Mouse (Mus musculus) forebrain, postnatal 0 days (tissue): ENCODE measurements around the gene Lef1. TPM values are rescaled to one million over a fixed set of nuclear protein-coding genes. Genes with fewer than 3 reads are reported as not detected.

Experiments used
- ATAC-seq: fragments of 200-750 bp; cut with Nextera tagmentation; 2 replicates; pipeline ENCODE4 v1.8.0; 2017; ENCODE audit warnings: mild to moderate bottlenecking, moderate library complexity
- DNase-seq: peaks from one replicate; pipeline ENCODE4 v3.0.0-alpha.2; 2015
- H3K27ac ChIP-seq: fragments of 300-500 bp; sonication (generic); 2 replicates; pipeline ENCODE4 v1.5.1; 2014; ENCODE audit warnings: low read depth, mild to moderate bottlenecking, antibody characterized with exemption, low read length, moderate library complexity, mixed read lengths
- H3K27me3 ChIP-seq: fragments of 300-500 bp; sonication (generic); 2 replicates; pipeline ENCODE4 v1.6.1; 2014; ENCODE audit warnings: mild to moderate bottlenecking, low read length, mixed read lengths; ENCODE audit not compliant: insufficient read depth
- H3K36me3 ChIP-seq: fragments of 300-500 bp; sonication (generic); 2 replicates; pipeline ENCODE4 v1.6.1; 2014; ENCODE audit warnings: mild to moderate bottlenecking, moderate library complexity; ENCODE audit not compliant: insufficient read depth
- H3K4me1 ChIP-seq: fragments of 300-500 bp; sonication (generic); 2 replicates; pipeline ENCODE4 v1.6.1; 2014; ENCODE audit warnings: antibody characterized with exemption; ENCODE audit not compliant: insufficient read depth
- H3K4me2 ChIP-seq: fragments of 300-500 bp; sonication (generic); 2 replicates; pipeline ENCODE4 v1.6.1; 2014; ENCODE audit warnings: low read depth, mild to moderate bottlenecking, moderate library complexity
- H3K4me3 ChIP-seq: fragments of 300-500 bp; sonication (generic); 2 replicates; pipeline ENCODE4 v1.5.1; 2014; ENCODE audit warnings: low read depth, low read length, mixed read lengths
- H3K9ac ChIP-seq: fragments of 300-500 bp; sonication (generic); 2 replicates; pipeline ENCODE4 v1.6.1; 2014; ENCODE audit warnings: mild to moderate bottlenecking
- H3K9me3 ChIP-seq: fragments of 300-500 bp; sonication (generic); 2 replicates; pipeline ENCODE4 v1.6.1; 2016; ENCODE audit warnings: low read length
- CTCF ChIP-seq: sonication (generic); IDR thresholded peaks from 2 replicates; pipeline ENCODE4 v1.5.1; 2016; ENCODE audit warnings: antibody characterized with exemption, control low read depth, low read depth
- WGBS: fragments of 180-500 bp; shearing (Covaris S2); extraction: QIAGEN DNeasy Blood & Tissue Kit; methylation state at CpG from one replicate; pipeline ENCODE4 v1.1.7; 2014; 5-methylcytosine and 5-hydroxymethylcytosine counted together
- polyA plus RNA-seq: library from polyadenylated mRNA; unstranded; fragments of >200 nt; fragmentation: Nextera tagmentation; extraction: Ambion mirVana; gene quantifications from 2 replicates; pipeline ENCODE4 v1.2.1, GENCODE M21; 2015
- total RNA-seq: library from RNA; depleted of rRNA; stranded (reverse); fragments of >200 nt; gene quantifications from 2 replicates; pipeline ENCODE4 v1.2.3, GENCODE M21; 2014

Lef1 gene
- total and polyA plus RNA-seq, 2 experiments from 2014 or later: 12.1 to 15.3 TPM

DNA sequence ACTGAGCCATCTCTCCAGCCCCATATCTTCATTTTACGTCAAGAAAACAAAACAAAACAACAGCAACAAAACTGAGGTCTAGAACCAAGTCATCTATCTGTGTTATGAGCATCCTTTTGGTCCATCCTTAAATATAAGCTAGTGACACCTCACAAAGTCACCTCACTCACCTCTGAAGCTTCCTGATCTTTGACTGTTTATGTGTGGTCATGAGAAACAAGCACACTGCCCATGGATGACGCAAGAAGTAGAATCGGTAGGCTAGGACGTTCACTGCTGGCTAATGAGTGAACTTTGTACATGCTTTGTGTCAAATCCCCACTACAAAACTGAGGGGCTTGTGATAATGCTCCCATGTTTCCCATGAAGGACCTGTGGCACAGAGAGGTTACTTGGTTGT lies 16.2 kb downstream of the Lef1 start:
- WGBS: 95% methylated on average over 4 of the region's 4 CpGs
- Histone ChIP-seq H3K4me1 (no peaks in the 10 kb centered on the region), H3K36me3 (no peaks in the 10 kb centered on the region), H3K4me3 (no peak overlapping the region), H3K27ac (no peak overlapping the region), H3K9me3 (no peaks in the 10 kb centered on the region), H3K9ac (no peak overlapping the region), H3K27me3 (no peaks in the 10 kb centered on the region), H3K4me2 (no peak overlapping the region)
- DNase-seq: no peak
- ATAC-seq: no peak
- no peak for TF ChIP-seq CTCF

DNA sequence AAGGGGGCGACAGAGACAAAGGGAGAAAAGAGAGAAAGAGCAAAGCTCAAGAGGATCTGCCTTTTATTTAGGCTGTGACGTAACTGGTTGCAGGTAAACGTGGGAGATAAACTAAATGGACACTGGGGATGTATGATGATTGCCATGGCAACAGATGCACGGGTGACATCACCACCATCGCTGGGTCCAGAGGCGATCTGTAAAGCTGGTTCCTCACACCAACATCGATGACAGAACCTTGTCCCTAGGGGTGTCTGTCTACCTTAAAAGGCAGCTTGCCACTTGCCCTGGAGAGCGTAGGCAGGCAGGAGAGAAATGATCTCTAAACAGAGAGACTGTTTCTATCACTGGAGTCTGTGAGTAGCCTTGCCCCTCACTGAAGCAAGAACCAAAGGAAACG lies 23.7 kb downstream of the Lef1 start:
- Histone ChIP-seq H3K4me2 (no peak overlapping the region), H3K27me3 (no peaks in the 10 kb centered on the region), H3K27ac (no peak overlapping the region), H3K9ac (no peak overlapping the region), H3K4me1 (peaks cover 13% of the 10 kb centered on the region), H3K36me3 (no peaks in the 10 kb centered on the region), H3K9me3 (no peaks in the 10 kb centered on the region), H3K4me3 (no peak overlapping the region)
- 49% methylated on average over 9 of the region's 9 CpGs for whole genome bisulfite sequencing
- ATAC-seq (peak; percentile 30; the same call in 1 of the 2 replicates), DNase-seq (no peak)
- no peak for TF ChIP-seq CTCF

GRCm38 (mm10) chr3:131135434-131135833 lies 25.2 kb downstream of the Lef1 start:
- no peak for ATAC-seq
- no peaks in the 10 kb centered on the region for H3K27me3 ChIP-seq
- H3K4me3 ChIP-seq: no peak overlapping the region
- DNase-seq: no peak
- no peak overlapping the region for H3K9ac ChIP-seq
- TF ChIP-seq CTCF: no peak
- no peaks in the 10 kb centered on the region for H3K36me3 ChIP-seq
- no peak overlapping the region for H3K4me2 ChIP-seq
- H3K4me1 ChIP-seq: peaks cover 13% of the 10 kb centered on the region
- no peaks in the 10 kb centered on the region for H3K9me3 ChIP-seq
- 32% methylated on average over 9 of the region's 9 CpGs for WGBS
- H3K27ac ChIP-seq: no peak overlapping the region

GRCm38 (mm10) chr3:131136455-131136854 lies 26.2 kb downstream of the Lef1 start:
- DNase-seq: no peak
- no peaks in the 10 kb centered on the region for H3K27me3 ChIP-seq
- peak; percentile 27; the same call in 1 of the 2 replicates for ATAC-seq
- H3K36me3 ChIP-seq: no peaks in the 10 kb centered on the region
- no peak overlapping the region for H3K4me3 ChIP-seq
- H3K4me2 ChIP-seq: peak overlapping the region; percentile 26
- H3K9me3 ChIP-seq: no peaks in the 10 kb centered on the region
- WGBS: 4% methylated on average over 8 of the region's 8 CpGs
- H3K9ac ChIP-seq: no peak overlapping the region
- TF ChIP-seq CTCF: no peak
- H3K27ac ChIP-seq: no peak overlapping the region
- H3K4me1 ChIP-seq: peaks cover 13% of the 10 kb centered on the region

DNA sequence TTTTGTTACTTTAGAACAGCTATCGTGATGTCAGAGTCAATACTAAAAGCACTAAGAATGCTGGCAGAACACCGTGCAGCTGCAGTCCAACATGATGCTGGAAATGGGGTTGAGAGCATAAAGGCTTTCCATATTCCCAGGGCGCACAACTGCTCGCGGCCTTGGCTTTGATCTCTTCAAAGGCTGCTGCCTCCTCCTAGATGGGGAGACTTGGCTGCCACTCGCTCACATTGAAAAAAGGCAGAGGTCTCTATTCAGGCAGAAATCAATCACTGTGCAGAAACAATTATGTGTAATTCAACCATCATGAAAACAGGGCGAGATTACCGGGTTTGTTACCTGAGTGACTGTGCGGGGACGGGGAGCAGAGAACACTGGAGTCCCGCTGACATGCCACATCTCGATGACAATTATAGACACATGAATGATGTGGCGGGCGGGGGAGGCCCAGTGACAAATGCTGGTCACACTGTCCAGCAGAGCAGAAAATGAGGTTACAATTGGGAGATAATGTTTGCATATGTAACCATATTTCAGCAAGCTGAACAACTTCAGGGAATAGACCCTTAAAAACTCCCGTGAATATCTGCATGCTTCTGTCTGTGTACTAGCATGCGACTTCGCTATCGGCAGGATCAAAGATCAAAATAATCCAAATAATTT lies 27.0 kb downstream of the Lef1 start:
- DNase-seq: peak; percentile 52
- Histone ChIP-seq H3K27ac (no peak overlapping the region), H3K36me3 (no peaks in the 10 kb centered on the region), H3K27me3 (no peaks in the 10 kb centered on the region), H3K9ac (no peak overlapping the region), H3K4me3 (peak overlapping the region; percentile 6; the same call in 1 of the 2 replicates), H3K4me2 (peak overlapping the region; percentile 26), H3K4me1 (peaks cover 13% of the 10 kb centered on the region), H3K9me3 (no peaks in the 10 kb centered on the region)
- no peak for TF ChIP-seq CTCF
- peak; percentile 66 for ATAC-seq
- WGBS: 11% methylated on average over 18 of the region's 18 CpGs

DNA sequence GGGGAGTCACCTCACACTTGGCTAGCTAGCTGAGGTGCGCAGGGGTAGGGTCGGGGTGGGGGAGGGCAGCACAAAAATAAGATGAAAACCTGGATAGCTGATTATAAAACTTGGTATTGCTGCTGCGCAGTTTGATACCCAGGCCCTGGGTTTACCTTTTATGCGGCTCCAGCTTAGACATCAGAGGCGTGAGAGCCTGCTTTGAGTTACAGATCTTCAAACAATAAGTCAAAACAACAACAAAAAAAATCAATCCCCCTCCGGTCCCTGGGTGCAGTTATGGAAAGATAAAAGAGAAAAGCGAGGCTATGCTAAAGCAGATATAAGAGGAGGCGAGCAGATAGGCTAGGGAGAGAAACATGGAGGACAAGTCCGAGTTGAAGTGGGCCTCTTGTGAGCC lies 28.0 kb downstream of the Lef1 start:
- no peak overlapping the region for H3K4me2 ChIP-seq
- H3K36me3 ChIP-seq: no peaks in the 10 kb centered on the region
- H3K4me1 ChIP-seq: peaks cover 13% of the 10 kb centered on the region
- WGBS: 53% methylated on average over 9 of the region's 9 CpGs
- no peak for TF ChIP-seq CTCF
- ATAC-seq (no peak), DNase-seq (no peak)
- H3K9me3 ChIP-seq: no peaks in the 10 kb centered on the region
- no peaks in the 10 kb centered on the region for H3K27me3 ChIP-seq
- no peak overlapping the region for H3K27ac ChIP-seq
- no peak overlapping the region for H3K4me3 ChIP-seq
- no peak overlapping the region for H3K9ac ChIP-seq

DNA sequence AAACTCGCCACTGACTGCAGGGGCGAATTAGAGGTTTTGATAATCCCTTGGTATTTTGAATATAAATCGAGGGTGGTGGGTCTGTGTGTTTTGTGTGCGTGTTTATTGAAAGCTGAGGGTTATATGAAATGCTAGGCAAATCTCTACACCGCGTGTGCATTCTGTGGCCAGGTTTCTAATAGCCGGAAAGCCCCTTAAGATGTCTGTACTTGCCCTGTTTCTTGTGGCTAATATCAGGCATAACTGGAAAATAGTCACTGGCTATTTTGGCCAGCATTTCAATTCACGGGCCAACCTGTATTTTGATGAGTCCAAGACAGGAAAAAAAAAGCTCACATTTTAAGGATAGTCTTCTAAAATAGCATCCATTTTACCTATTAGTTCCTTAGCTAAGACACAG lies 28.5 kb downstream of the Lef1 start:
- Histone ChIP-seq H3K27me3 (no peaks in the 10 kb centered on the region), H3K4me3 (no peak overlapping the region), H3K9me3 (no peaks in the 10 kb centered on the region), H3K4me1 (peaks cover 13% of the 10 kb centered on the region), H3K4me2 (no peak overlapping the region), H3K9ac (no peak overlapping the region), H3K27ac (peak overlapping the region; percentile 50; the same call in 1 of the 2 replicates), H3K36me3 (no peaks in the 10 kb centered on the region)
- 65% methylated on average over 8 of the region's 8 CpGs for WGBS
- no peak for TF ChIP-seq CTCF
- DNase-seq (no peak), ATAC-seq (no peak)
